Mouse (Mus musculus) kidney, adult 2 months (tissue): ENCODE data around the gene Hpse. TPM values are rescaled to one million over a fixed set of nuclear protein-coding genes. Genes with fewer than 3 reads are reported as not detected.

Experiments
- DNase-seq: peaks from one replicate; pipeline ENCODE4 v3.0.0; 2021
- H3K27ac ChIP-seq: fragments of 200-500 bp; 2 replicates; pipeline ENCODE4 v1.5.1; 2012; ENCODE audit warnings: low read depth, low read length, control low read depth, inconsistent platforms; ENCODE audit not compliant: insufficient read depth
- H3K27me3 ChIP-seq: fragments of 200-500 bp; replicated peaks from 2 replicates; pipeline ENCODE4 v1.6.1; 2012; ENCODE audit warnings: mild to moderate bottlenecking, moderate library complexity, low read length, inconsistent platforms; ENCODE audit not compliant: control insufficient read depth, insufficient read depth
- H3K36me3 ChIP-seq: fragments of 200-500 bp; 2 replicates; pipeline ENCODE4 v1.6.1; 2012; ENCODE audit warnings: mild to moderate bottlenecking, moderate library complexity, low read length, inconsistent platforms; ENCODE audit not compliant: control insufficient read depth, insufficient read depth
- H3K4me1 ChIP-seq: fragments of 200-500 bp; 2 replicates; pipeline ENCODE4 v1.6.1; 2011; ENCODE audit warnings: low read length; ENCODE audit not compliant: control insufficient read depth, insufficient read depth
- H3K4me3 ChIP-seq: fragments of 200-500 bp; 2 replicates; pipeline ENCODE4 v1.5.1; 2011; ENCODE audit warnings: mild to moderate bottlenecking, low read depth, low read length, control low read depth; ENCODE audit not compliant: insufficient read depth
- CTCF ChIP-seq: fragments of 200-500 bp; conservative IDR thresholded peaks from 2 replicates; pipeline ENCODE4 v1.5.1; 2011; ENCODE audit warnings: low read depth, mild to moderate bottlenecking, control low read depth, low read length, moderate library complexity, mixed read lengths; ENCODE audit not compliant: insufficient read depth, insufficient read length
- POLR2A ChIP-seq: fragments of 200-500 bp; IDR thresholded peaks from one replicate; pipeline ENCODE4 v1.6.1; 2011; ENCODE audit warnings: low read depth, low read length, control low read depth
- WGBS: fragments of 180-500 bp; shearing (Covaris S2); methylation state at CpG from one replicate; pipeline ENCODE4 v1.1.7; 2018; 5-methylcytosine and 5-hydroxymethylcytosine counted together
- polyA plus RNA-seq: library from polyadenylated mRNA; depleted of rRNA; stranded (reverse); fragments of >200 nt; gene quantifications from 2 replicates; pipeline ENCODE4 v1.2.3, GENCODE M21; 2012

The Hpse gene
- polyA plus RNA-seq, 1 experiment: 1.1 TPM

- TF ChIP-seq CTCF: no peak
- no peak for TF ChIP-seq POLR2A
- WGBS: 83% methylated on average over 9 of the region's 9 CpGs
Measured at GRCm38 (mm10) chr5:100652327-100652726, 67.2 kb downstream of the Hpse start.

GRCm38 (mm10) chr5:100651486-100651885, 68.0 kb downstream of the Hpse start:
- no peaks in the 10 kb centered on the region for H3K4me1 ChIP-seq
- H3K27me3 ChIP-seq: no peaks in the 10 kb centered on the region
- 76% methylated on average over 10 of the region's 10 CpGs for WGBS
- H3K4me3 ChIP-seq: no peak overlapping the region
- H3K36me3 ChIP-seq: no peaks in the 10 kb centered on the region
- DNase-seq: no peak
- TF ChIP-seq CTCF (no peak), POLR2A (no peak)
- H3K27ac ChIP-seq: no peak overlapping the region

More at GRCm38 (mm10) chr5:100652327-100652726, 67.2 kb downstream of the Hpse start:
- Histone ChIP-seq H3K4me1 (no peaks in the 10 kb centered on the region), H3K4me3 (no peak overlapping the region), H3K27me3 (no peaks in the 10 kb centered on the region), H3K27ac (no peak overlapping the region), H3K36me3 (no peaks in the 10 kb centered on the region)
- DNase-seq: no peak

- H3K36me3 ChIP-seq: no peaks in the 10 kb centered on the region
- H3K4me3 ChIP-seq: no peak overlapping the region
- TF ChIP-seq CTCF: no peak
- TF ChIP-seq POLR2A: no peak
- 56% methylated on average over 7 of the region's 7 CpGs for WGBS
- H3K4me1 ChIP-seq: peaks cover 4% of the 10 kb centered on the region; the same call in 1 of the 2 replicates
- H3K27ac ChIP-seq: no peak overlapping the region
- peak; percentile 58 for DNase-seq
- H3K27me3 ChIP-seq: no peaks in the 10 kb centered on the region
Measured at GRCm38 (mm10) chr5:100650969-100651368, 68.5 kb downstream of the Hpse start.

- no peaks in the 10 kb centered on the region for H3K36me3 ChIP-seq
- no peak overlapping the region for H3K27ac ChIP-seq
- H3K4me3 ChIP-seq: no peak overlapping the region
- peaks cover 10% of the 10 kb centered on the region for H3K4me1 ChIP-seq
- no peak for TF ChIP-seq CTCF
- H3K27me3 ChIP-seq: no peaks in the 10 kb centered on the region
- WGBS: 51% methylated on average over 6 of the region's 6 CpGs
- no peak for DNase-seq
Measured at GRCm38 (mm10) chr5:100648546-100648945, 71.0 kb downstream of the Hpse start.

GRCm38 (mm10) chr5:100648046-100648445, 71.5 kb downstream of the Hpse start:
- Histone ChIP-seq H3K4me1 (peaks cover 15% of the 10 kb centered on the region), H3K36me3 (no peaks in the 10 kb centered on the region), H3K4me3 (no peak overlapping the region), H3K27me3 (no peaks in the 10 kb centered on the region), H3K27ac (no peak overlapping the region)
- no peak for DNase-seq
- 61% methylated on average over 10 of the region's 10 CpGs for WGBS
- TF ChIP-seq POLR2A (no peak), CTCF (no peak)

GRCm38 (mm10) chr5:100646558-100646957, 73.0 kb downstream of the Hpse start:
- Histone ChIP-seq H3K4me3 (no peak overlapping the region), H3K4me1 (peaks cover 15% of the 10 kb centered on the region), H3K27me3 (no peaks in the 10 kb centered on the region), H3K27ac (no peak overlapping the region), H3K36me3 (no peaks in the 10 kb centered on the region)
- TF ChIP-seq CTCF (no peak), POLR2A (no peak)
- 65% methylated on average over 4 of the region's 4 CpGs for WGBS
- DNase-seq: peak; percentile 48

- TF ChIP-seq POLR2A (no peak), CTCF (no peak)
- Histone ChIP-seq H3K27me3 (no peaks in the 10 kb centered on the region), H3K4me3 (no peak overlapping the region), H3K4me1 (peaks cover 15% of the 10 kb centered on the region), H3K27ac (no peak overlapping the region), H3K36me3 (no peaks in the 10 kb centered on the region)
- peak; percentile 64 for DNase-seq
- 28% methylated on average over 7 of the region's 7 CpGs for WGBS
Measured at GRCm38 (mm10) chr5:100643991-100644535, 75.5 kb downstream of the Hpse start.
